Comparison of ENCODE assay signal across 8 mouse cellular contexts in genomic region chr7:132551351-132552126, GRCm38 (mm10). TPM values are rescaled to one million over a fixed set of nuclear protein-coding genes. Genes with fewer than 3 reads are reported as not detected.
DNase-seq lines count a peak whose midpoint lies in the region; ATAC-seq lines count a peak whose summit lies in the region.

No protein-coding gene starts in this region.

- H3K9ac ChIP-seq in hindbrain, embryonic 12.5 days, result peak overlapping the region; percentile 39; the same call in 1 of the 2 replicates

- ATAC-seq in hindbrain, embryonic 12.5 days (ENCODE audit: low FRiP score), result peak; percentile 96

- WGBS in hindbrain, embryonic 12.5 days, result 2% methylated on average over 27 of the region's 27 CpGs

- H3K27ac ChIP-seq in hindbrain, embryonic 12.5 days, result no peak overlapping the region; the same call in 1 of the 2 replicates

- peak; percentile 92 for DNase-seq in MN1 (ENCODE audit: low spot score)
- peak; percentile 96 for DNase-seq in cerebellum, adult 9-10 months
- peak; percentile 88 to 99 for DNase-seq in frontal cortex, adult 2 months (ENCODE audit: extremely low spot score in 1 of 2, low spot score in 1 of 2)
- DNase-seq in layer of hippocampus, postnatal 14 days (ENCODE audit: low spot score in 2 of 2), result peak; percentile 96 to 97
- DNase-seq in lung, postnatal 14 days, result peak; percentile 97
- peak; percentile 66 for DNase-seq in retina, adult 2 months (ENCODE audit: low read depth, low spot score)
- DNase-seq in thymus, postnatal 36 days, result peak; percentile 94 to 97

- 0 out of 2 replicates have a peak, but pooled peaks cover 3% of the 10 kb centered on the region for H3K36me3 ChIP-seq in hindbrain, embryonic 12.5 days

- 0 out of 2 replicates have a peak, but pooled peaks cover 2% of the 10 kb centered on the region for H3K27me3 ChIP-seq in hindbrain, embryonic 12.5 days

- peak overlapping the region; percentile 45 for H3K4me3 ChIP-seq in hindbrain, embryonic 12.5 days

- no peaks in the 10 kb centered on the region for H3K9me3 ChIP-seq in hindbrain, embryonic 12.5 days (replicated peaks)

- H3K4me2 ChIP-seq in hindbrain, embryonic 12.5 days (replicated peaks), result peak overlapping the region; percentile 77

- peaks cover 4% of the 10 kb centered on the region; the same call in 1 of the 2 replicates for H3K4me1 ChIP-seq in hindbrain, embryonic 12.5 days

RNA-seq across cellular contexts. Expression of gene Oat, which starts 24.7 kb away (rescaled TPM):
- polyA plus RNA-seq in frontal cortex, adult 2 months (2012; rRNA removed), result 82.3 and 97.4 TPM in 2 replicates
- 121 and 127 TPM in 2 replicates for polyA plus RNA-seq in hindbrain, embryonic 12.5 days (2016; fragmentation: Nextera tagmentation; extraction: Ambion mirVana)
- 10 to 100 TPM; 67.5 to 72.9 TPM for total RNA-seq in layer of hippocampus, postnatal 14 days (2021)

RNA-seq across cellular contexts. Expression of gene Nkx1-2, which starts 47.9 kb away (rescaled TPM):
- 0.10 and 0.13 TPM in 2 replicates for polyA plus RNA-seq in frontal cortex, adult 2 months (2012; rRNA removed)
- polyA plus RNA-seq in hindbrain, embryonic 12.5 days (2016; fragmentation: Nextera tagmentation; extraction: Ambion mirVana), result 2.9 and 6.4 TPM in 2 replicates
- not detected for total RNA-seq in layer of hippocampus, postnatal 14 days (2021)

RNA-seq across cellular contexts. Expression of gene Lhpp, which starts 58.9 kb away (rescaled TPM):
- polyA plus RNA-seq in frontal cortex, adult 2 months (2012; rRNA removed), result 29.0 and 29.2 TPM in 2 replicates
- 17.7 and 17.8 TPM in 2 replicates for polyA plus RNA-seq in hindbrain, embryonic 12.5 days (2016; fragmentation: Nextera tagmentation; extraction: Ambion mirVana)
- total RNA-seq in layer of hippocampus, postnatal 14 days (2021), result 10 to 100 TPM; 30.5 to 31.2 TPM
